Mouse (Mus musculus): ENCODE data around the gene Neu3. TPM values are rescaled to one million over a fixed set of nuclear protein-coding genes. Genes with fewer than 3 reads are reported as not detected.
A peak's percentile ranks its signal among the peaks of the same experiment; 100 is the strongest.
"Not testable (repeated sequence)": the region's sequence is repeated elsewhere in the genome, so short reads cannot be mapped to it uniquely, and the experiment has no call there.

Neu3 gene
- total RNA-seq, 2 experiments from 2014 or later, result 2.4 to 3.7 TPM

DNA sequence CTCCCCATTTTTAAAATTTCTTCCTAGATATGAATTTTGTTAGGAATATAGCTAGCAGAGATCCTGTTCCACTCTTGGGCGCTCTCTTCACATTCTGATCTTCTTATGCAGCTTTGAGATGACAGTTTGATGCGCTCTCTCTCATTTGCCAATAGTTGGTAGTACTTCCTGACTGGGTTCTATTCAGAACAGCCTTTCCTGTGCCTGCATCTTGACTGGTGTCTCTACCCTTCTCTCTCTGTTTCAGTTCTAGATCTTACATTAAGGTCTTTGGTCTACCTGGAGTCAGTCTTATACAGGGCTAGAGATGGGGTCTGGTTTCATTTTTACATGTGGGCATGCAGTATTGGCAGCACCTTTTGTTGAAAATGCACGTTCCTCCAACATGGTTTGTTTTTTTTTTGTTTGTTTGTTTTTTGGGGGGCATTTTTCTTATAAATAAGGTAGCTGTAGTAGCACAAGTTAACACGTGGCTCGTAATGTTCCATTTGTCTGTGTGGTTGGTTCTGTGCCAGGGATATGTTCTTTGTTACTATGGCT, 6.2 kb upstream of the Neu3 start:
- DNase-seq (ENCODE audit: low spot score in 2 of 2), result no peak

DNA sequence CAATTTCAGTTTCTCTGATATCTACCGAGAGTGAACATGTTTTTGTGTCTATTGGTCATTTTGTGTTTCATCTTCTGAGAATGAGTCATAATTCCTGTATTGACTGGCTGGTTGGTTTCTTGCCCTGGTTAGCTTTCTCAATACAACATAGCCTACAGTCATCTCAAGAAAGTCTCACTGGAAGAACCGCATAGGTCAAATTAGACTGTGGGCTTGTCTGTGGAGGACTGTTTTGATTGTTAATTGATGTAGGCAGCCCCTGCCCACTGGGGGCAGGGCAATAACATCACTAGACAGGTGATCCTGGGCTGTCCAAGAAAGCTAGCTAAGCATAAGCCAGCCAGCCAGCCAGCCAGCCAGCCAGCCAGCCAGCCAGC, 5.6 kb upstream of the Neu3 start:
- DNase-seq (ENCODE audit: low spot score in 2 of 2), result no peak

DNA sequence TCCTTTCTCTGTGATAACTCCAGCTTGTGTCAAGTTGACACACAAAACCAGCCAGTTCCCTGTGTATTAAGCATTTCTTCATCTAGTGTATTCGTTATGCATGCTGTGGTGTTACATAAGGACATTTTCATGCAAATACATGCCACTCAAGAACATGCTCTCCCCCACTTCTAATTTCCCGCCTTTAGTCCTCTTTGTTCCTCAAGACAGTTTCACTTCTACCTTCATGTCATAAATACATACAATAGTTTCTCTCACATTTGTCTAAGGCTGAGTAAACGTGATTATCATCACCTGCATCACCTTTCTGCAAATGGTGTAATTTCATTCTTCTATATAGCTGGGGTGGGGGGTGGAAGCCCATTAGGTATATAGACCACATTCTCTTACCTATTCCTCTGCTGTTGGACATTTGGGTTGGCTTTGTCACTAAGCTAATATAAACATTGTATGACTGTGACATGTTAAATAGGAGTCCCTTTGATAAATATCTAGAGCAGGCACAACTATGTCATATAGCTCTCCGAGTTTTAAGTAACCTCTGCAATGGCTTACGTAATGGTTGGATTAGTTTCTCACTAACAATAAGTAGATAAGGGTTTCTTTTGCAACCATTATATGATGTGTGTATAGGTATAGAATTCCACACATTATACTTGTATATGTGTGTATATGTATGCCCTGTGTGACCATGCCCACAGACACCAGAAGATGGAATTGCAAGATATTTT, 5.1 kb upstream of the Neu3 start:
- DNase-seq (ENCODE audit: low spot score in 2 of 2), result no peak

DNA sequence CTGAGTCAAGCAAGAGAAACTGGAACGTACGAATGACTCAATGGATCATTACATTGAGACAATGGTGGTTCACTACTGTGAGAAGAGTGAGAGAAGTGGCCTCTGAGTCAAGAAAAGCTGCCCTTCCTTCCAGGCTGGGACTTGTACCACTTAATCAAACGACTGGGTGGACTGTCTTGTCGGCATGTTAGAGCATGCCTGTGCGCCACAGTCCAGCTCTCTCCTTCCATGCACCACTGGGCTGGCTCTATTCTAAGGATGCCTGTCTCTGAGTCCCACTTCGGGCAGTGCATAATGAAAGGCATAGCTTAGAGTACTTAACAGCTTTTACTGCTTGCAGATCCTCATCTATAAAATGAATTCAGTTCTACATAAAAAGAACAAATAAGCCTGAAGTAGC, 2.1 kb downstream of the Neu3 start:
- DNase-seq (ENCODE audit: low spot score in 2 of 2), result no peak

DNA sequence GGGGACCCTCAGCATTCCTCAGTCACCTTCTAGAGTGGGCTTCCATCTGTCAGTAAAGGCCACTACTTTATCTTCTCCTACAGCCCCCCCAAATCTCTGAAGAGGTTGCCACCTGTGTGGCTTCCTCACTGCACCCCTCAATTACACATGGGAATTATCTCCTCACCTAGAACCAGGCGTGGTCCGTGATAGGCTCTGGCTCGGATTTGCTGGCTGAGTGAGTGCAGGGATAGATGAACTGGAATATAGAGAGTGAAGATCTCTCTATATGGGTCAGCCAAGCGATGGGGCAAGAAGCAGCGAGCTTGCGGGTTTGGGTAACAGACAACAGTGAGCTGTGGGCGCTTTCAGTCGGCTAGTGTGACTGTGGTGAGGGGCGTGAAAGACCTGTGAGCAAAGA, 2.7 kb downstream of the Neu3 start:
- DNase-seq (ENCODE audit: low spot score in 2 of 2), result no peak

DNA sequence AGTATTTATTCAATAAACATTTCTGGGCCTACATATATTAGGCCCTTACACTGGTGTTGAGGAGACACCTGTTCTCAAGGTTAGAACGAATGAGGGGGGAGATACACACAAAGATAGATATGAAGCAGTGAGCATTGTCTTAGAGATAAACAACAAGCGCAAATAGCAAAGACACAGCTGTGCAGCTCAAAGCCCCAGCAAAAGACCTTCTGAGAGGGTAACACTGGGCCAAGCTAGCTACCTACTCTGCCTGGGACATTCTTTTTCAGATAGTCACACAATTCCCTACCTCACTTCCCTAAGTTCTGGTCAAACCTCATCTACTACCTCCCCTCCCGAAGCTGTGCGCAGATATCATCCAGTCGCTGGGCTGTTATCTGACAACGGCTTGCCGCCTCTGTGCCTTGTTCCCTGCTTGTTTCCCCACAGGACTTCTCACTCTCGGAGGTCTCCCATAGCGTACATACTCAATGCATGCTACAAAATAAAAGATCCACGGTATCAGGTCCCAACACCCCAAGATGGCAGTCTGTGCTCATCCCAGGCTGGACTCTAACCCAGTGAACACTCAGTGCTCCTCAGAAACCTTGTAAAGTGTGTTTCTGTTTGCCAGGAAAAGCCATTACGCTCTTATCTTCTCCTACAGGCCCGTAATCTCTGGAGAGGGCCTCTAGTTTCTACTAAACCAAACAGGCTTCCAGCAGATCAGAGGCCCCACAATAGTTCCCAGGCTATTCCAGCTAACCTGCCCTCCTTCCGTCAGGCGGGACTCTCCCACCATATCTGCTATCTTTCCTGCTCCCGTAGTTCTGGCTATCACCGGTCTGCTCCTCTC, 3.4 kb downstream of the Neu3 start:
- no peak for DNase-seq (ENCODE audit: low spot score in 2 of 2)

DNA sequence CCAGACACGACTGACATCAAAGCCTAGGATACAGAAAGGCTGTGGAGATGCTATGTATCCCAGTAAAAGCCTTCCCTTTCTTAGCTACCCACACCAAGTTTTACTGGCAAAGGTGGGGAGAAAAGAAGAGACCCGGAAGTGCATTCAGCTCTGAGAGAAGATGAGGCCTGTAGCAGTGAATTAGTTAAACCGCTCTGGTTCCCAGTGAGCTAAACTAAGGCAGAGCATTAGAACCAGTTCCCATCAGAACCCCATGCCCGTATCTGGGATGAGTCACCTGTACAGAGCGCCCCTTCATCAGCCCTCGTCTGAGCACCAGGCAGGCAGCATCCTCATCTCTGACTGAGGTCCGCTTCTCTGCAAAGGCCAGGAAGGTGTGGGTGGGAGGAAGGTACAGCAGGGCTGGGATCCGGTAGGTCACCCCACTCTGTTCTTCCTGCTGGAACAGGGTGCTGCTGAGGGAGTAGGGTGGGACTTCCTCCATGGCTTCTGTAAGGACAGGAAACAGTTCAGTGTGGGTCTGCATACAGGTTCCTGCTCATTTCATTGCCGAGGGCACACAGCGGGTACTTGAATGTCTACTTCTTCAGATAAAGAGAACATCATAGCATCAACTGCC, 5.1 kb downstream of the Neu3 start:
- no peak for DNase-seq (ENCODE audit: low spot score in 2 of 2)

DNA sequence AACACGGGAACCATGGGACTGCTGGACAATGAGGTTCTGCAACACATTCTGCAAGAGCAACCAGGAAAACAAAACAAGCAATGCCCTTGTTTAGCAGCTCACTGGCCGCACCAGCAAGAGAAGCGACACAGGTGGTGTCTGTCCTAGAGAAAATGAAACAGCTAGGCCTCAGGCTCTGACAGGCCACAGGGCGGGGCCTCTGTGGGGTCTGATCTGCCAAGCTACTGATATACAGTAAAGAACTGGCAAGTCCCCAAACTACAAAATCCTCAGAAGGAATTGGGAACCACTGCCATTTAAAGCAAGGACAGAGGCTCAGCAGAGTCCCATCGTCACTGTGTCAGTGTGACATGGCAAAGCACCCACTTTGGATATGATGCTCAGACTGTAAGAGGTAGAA, 5.8 kb downstream of the Neu3 start:
- DNase-seq (ENCODE audit: low spot score in 2 of 2), result no peak

DNA sequence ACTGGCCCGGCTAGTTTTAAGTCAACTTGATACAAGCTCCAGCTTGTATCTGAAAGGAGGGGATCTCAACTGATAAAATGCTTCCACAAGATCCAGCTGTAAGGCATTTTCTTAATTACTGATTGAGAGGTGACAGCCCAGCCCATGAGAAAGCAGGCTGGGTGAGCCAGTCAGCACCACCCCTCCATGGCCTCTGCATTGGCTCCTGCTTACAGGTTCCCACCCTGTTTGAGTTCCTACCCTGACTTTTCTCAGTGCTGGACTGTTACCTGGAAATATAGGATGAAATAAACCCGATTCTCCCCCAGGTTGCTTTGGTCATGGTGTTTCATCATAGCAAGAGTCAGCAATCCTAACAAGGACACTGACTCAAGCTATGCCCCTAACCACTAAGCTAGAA, 6.3 kb downstream of the Neu3 start:
- no peak for DNase-seq (ENCODE audit: low spot score in 2 of 2)

DNA sequence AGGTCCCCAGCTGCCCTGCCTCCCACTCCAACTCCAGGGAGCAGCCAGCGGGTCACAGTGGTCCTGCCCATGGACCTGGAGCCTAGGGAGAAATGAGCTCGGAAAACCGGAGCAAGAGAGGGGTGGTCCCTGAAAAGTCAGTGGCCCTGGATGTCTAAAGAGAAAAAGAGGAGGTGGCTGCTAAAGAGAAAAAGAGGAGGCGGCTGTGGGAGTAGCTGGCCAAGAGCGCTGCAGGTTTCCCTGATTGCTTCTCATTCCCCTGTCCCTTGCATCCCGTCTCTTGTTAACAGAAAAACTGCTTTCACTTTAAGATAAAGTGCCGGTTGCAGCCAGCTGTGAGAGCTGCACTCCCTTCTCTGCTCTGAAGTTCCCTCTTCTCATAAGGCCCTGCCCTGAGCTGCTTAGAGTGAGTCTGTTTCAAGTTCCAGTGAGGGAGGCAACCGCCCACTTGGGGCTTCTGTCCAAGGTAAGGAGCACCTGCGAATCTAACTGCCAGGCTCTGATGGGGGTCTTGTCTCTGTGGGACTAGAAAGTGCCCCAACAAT, 10.0 kb downstream of the Neu3 start:
- DNase-seq (ENCODE audit: low spot score in 2 of 2), result not testable (repeated sequence)

DNA sequence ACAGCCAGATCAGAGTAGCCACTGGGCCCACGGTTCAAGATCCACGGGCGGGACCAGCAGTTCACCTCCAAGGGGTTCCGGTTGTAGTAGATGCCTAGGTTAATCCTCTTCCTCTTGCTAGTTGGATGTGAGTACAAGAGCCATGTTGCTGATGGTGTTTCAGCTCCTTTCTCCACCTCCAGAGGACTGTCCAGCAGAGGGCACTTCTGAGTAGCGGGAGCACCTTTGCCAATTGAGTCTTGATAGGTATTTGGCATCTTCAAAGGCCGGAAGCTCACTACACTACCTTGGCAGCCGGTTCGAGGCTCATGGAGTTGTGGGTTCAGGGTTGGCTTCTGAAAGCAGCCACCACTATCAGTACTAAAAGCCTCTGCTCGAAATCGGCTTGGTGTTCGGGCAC, 14.8 kb downstream of the Neu3 start:
- DNase-seq (ENCODE audit: low spot score in 2 of 2), result peak; percentile 17 to 22

DNA sequence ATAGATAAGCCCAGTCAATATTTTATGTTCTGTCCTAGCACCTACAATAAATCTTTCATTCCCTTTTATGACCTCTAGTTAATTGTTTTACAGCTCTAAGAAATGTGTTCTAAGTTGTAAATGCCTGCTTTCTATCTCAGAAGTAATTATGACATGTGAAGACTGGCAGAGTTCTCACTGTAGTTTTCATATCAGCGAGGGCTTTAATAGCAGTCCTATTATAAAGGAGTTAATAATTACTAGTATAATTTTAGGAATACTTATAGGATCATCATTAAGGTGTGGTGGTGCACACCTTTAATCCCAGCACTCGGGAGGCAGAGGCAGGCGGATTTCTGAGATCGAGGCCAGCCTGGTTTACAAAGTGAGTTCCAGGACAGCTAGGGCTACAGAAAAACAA, 16.6 kb downstream of the Neu3 start:
- no peak for DNase-seq (ENCODE audit: low spot score in 2 of 2)

DNA sequence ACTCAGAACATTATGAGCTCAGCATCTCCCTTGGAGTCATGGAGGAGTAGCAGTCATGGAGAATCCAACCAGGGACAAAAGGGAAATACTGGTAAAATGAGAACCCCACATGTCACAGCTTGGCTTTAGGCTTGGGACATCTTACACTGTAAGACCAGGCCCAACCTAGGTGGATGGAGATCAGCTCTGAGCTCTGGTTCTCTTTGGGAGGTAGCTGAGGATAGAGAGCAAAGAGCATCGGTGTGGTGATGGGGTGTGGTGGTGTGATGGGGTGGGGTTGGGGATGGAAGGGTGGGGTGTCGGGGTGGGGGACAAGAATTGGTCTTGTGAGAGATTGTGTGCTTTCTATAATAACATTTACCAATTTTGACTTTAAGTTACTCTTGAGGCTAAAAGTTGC, 17.4 kb downstream of the Neu3 start:
- no peak for DNase-seq (ENCODE audit: low spot score in 2 of 2)

DNA sequence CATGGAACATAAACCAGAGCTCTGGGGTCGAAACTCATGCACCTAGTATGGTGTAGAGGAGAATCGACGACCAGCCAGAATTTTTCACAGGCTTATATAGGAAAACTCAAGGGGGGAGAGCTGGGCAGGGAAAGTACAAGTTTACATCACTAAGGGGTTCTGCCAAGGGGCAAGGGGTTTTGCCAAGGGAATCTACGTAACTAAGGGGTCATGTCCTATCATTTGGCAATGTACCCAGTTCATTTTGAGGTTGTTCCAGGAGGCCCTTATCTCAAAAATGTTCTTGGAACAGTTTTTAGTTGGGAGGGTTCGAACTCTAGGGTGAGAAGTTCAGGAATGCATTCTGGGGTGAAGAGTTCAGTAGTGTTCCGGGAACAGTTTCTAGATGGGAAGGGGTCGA, 21.2 kb downstream of the Neu3 start:
- DNase-seq (ENCODE audit: low spot score in 2 of 2), result not testable (repeated sequence)

DNA sequence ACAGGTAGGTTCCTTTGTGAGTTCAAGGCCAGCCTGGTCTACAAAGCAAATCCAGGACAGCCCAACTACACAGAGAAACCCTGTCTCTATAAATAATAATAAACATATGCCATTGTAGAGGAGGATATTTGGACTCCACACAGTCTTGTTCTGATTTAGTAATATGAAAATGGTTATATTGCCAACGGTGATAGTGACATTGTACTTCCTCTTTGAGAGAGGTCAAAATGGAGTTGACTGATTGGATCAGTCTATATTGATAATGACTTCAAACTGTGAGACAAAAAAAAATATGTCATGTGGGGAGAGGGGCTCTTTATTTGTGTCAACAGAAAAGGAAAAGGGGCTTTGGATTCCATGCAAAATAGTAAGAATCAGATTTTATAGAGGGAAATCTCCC, 22.9 kb downstream of the Neu3 start:
- DNase-seq (ENCODE audit: low spot score in 2 of 2), result no peak

DNA sequence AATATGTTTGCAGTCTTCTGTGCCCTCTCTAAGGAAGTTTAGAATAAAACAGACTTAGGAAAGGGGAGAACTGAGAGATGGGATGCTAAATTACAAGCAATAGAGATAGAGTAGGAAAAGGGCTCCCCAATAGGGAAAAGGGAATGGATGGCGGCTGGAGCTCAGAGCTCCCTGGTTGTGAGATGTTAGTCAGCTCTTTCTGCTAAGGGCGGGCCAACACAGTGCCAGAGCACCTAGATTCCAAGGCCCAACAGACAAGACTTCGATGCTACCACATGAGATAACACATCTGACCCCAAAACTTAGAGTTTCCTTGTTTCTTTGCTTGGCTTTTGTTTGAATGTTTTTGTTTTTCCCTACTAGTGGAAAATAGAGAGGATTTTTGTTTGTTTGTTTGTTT, 24.2 kb downstream of the Neu3 start:
- not testable (repeated sequence) for DNase-seq (ENCODE audit: low spot score in 2 of 2)

DNA sequence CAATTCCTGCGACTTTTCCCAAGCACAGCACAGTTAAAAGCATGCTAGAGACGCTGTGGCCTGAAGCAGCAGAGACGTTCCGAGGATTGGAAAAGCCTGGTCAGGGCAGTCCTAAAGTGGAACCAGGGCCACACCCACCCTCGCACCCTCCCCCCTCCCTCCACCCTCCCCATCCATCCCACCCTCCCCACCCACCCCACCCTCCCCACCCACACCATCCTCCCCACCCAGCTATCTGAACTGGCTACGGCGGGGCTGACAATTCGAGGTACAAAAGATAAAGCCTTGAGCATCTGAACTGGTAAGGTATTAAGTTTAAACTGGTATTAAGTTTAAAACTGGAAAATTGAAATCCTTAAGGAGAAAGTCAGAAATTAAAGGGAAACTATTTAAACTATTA, 24.7 kb downstream of the Neu3 start:
- no peak for DNase-seq (ENCODE audit: low spot score in 2 of 2)

DNA sequence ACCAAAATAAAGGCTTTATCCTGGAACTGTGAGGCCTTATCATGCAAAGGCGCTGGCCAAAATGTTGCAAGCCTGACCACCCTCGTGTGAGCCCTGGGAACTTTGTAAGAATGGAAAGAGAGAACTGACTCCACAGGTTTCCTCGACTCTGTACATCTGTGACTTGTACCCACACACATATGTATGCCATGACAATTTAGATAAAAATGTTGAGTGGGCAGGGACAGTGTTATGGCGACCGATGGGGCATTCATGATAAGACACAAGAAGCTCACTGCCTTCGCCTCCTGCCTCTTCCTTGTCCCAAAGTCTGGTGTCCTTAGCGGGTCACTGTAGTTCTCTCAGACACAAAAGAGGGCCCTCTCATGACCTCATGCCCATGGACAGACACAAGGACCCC, 29.1 kb downstream of the Neu3 start:
- DNase-seq (ENCODE audit: low spot score in 2 of 2), result no peak

DNA sequence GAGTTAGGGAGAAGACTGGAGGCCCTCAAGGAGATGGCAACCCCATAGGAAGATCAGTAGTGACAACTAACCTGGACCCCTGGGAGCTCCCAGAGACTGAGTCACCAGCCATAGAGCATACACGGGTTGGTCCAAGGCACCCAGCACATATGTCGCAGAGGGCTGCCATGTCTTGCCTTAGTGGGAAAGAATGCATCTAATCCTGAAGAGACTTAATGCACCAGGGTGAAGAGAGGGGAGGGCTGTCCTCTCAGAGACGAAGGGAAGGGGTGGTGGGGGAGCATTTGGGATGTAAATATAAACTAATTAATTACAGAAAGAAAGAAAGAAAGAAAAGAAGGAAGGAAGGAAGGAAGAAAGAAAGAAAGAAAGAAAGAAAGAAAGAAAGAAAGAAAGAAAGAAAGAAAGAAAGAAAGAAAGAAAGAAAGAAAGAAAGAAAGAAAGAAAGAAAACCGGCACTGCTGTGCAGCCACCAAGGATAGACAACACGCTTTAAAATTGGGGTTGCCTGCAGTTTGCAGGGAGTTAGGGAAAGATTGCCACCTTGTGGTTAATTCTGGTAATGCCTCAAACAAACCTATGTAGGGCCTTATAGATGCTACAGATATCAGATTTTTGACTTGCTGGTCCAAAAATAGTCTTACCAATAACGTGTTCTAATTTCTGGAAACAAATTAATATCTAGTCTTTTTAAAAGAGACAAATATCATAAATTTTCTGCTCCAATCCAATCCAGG, 30.1 kb downstream of the Neu3 start:
- DNase-seq (ENCODE audit: low spot score in 2 of 2), result peak; percentile 80 to 84

DNA sequence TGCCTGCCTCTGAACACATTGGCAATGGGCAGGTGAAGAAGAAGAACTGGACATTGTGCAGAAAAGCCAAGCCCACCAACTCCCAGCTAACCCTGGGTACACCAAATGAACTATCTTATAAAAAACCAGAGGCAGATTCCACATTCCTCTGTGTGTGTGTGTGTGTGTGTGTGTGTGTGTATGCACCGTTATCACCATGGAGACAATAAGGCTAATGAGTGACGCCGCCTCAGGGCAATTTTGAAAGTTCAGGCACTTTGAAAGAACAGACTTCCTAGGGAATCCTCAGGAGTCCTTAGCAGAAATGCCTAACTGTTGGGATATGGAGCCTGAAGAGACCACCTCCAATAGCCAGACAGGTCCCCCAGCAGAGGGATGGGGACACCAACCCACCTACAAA, 31.0 kb downstream of the Neu3 start:
- DNase-seq (ENCODE audit: low spot score in 2 of 2), result no peak

DNA sequence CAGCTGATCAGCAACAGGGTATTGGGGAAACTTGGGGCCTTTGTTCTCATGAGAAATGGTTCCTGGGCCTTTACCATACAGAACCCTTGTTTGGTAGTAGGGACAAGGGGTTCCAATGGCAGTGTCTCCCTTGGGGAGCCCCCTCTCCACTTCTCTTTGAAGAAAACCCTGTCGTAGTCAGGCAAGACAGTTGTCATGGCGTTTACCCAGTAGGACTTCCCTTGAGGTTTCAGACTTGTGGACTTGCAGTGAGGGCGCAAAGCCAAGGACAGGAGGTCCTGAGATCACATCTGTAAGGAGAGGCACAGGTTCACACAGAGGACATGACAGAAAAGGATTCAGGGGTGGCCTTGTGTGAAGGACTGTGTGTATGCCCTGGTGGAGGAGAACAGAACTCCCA, 31.7 kb downstream of the Neu3 start:
- no peak for DNase-seq (ENCODE audit: low spot score in 2 of 2)
